9 mouse cellular contexts compared by ENCODE assay signal in genomic region chr14:30943860-30944674, GRCm38 (mm10). TPM values are rescaled to one million over a fixed set of nuclear protein-coding genes. Genes with fewer than 3 reads are reported as not detected.
DNase-seq lines count a peak whose midpoint lies in the region; ATAC-seq and TF ChIP-seq lines count a peak whose summit lies in the region.
"Had no signal": no experiment of that assay in that cellular context is flagged by ENCODE, and none has a peak within 500 bp of the region (broad histone marks: within the 10 kb centered on the region; RNA-seq: fewer than 3 reads in every experiment).

No protein-coding gene starts in this region.

- no peak for ATAC-seq in hindbrain, postnatal 0 days
- no peak for ATAC-seq in hindbrain, embryonic 14.5 days (ENCODE audit: low FRiP score)
- ATAC-seq in erythroblast, adult 5-6 weeks (replicated peaks; ENCODE audit: low FRiP score, poor library complexity, severe bottlenecking), result peak; percentile 37
- ATAC-seq in intestine, embryonic 15.5 days, result peak; percentile 41; the same call in 1 of the 2 replicates

- H3K4me1 ChIP-seq in hindbrain, postnatal 0 days (ENCODE audit: insufficient read depth, low read length), result no peaks in the 10 kb centered on the region
- no peaks in the 10 kb centered on the region for H3K4me1 ChIP-seq in hindbrain, embryonic 14.5 days (replicated peaks; ENCODE audit: control insufficient read depth, insufficient read depth, low read length)
- H3K4me1 ChIP-seq in intestine, embryonic 15.5 days (replicated peaks), result no peaks in the 10 kb centered on the region
- H3K4me1 ChIP-seq in limb, embryonic 10.5 days, result no peaks in the 10 kb centered on the region

- no peak overlapping the region for H3K4me2 ChIP-seq in hindbrain, postnatal 0 days (ENCODE audit: low read depth, low read length)
- no peak overlapping the region for H3K4me2 ChIP-seq in hindbrain, embryonic 14.5 days (replicated peaks)
- no peak overlapping the region for H3K4me2 ChIP-seq in intestine, embryonic 15.5 days (replicated peaks)

- no peak overlapping the region for H3K4me3 ChIP-seq in hindbrain, postnatal 0 days (ENCODE audit: low read length)
- no peak overlapping the region for H3K4me3 ChIP-seq in hindbrain, embryonic 14.5 days (replicated peaks; ENCODE audit: low read length)
- H3K4me3 ChIP-seq in intestine, embryonic 15.5 days (replicated peaks), result no peak overlapping the region
- no peak overlapping the region for H3K4me3 ChIP-seq in limb, embryonic 10.5 days

- H3K27ac ChIP-seq in hindbrain, postnatal 0 days, result no peak overlapping the region
- H3K27ac ChIP-seq in hindbrain, embryonic 14.5 days, result no peak overlapping the region
- no peak overlapping the region for H3K27ac ChIP-seq in intestine, embryonic 15.5 days
- no peak overlapping the region for H3K27ac ChIP-seq in limb, embryonic 10.5 days

- peak; percentile 79 for TF ChIP-seq CTCF in hindbrain, postnatal 0 days (IDR thresholded peaks at IDR 0.05; ENCODE audit: low read depth)

- H3K9ac ChIP-seq in hindbrain, postnatal 0 days (replicated peaks; ENCODE audit: low read length), result no peak overlapping the region
- H3K9ac ChIP-seq in hindbrain, embryonic 14.5 days, result no peak overlapping the region
- H3K9ac ChIP-seq in intestine, embryonic 15.5 days, result no peak overlapping the region

- 62% methylated on average over 11 of the region's 11 CpGs for whole genome bisulfite sequencing in hindbrain, postnatal 0 days
- WGBS in hindbrain, embryonic 14.5 days, result 73% methylated on average over 11 of the region's 11 CpGs
- WGBS in intestine, embryonic 15.5 days, result 63% methylated on average over 11 of the region's 11 CpGs
- 69% methylated on average over 11 of the region's 11 CpGs for WGBS in limb, embryonic 10.5 days

- no peaks in the 10 kb centered on the region for H3K27me3 ChIP-seq in hindbrain, postnatal 0 days (ENCODE audit: insufficient read depth, low read length)
- no peaks in the 10 kb centered on the region for H3K27me3 ChIP-seq in hindbrain, embryonic 14.5 days (ENCODE audit: control insufficient read depth, insufficient read depth, low read length)
- no peaks in the 10 kb centered on the region for H3K27me3 ChIP-seq in intestine, embryonic 15.5 days (replicated peaks)
- H3K27me3 ChIP-seq in limb, embryonic 10.5 days (ENCODE audit: low read depth, poor library complexity, severe bottlenecking), result no peaks in the 10 kb centered on the region

- no peaks in the 10 kb centered on the region for H3K36me3 ChIP-seq in hindbrain, postnatal 0 days (ENCODE audit: insufficient read depth, low read length)
- no peaks in the 10 kb centered on the region for H3K36me3 ChIP-seq in hindbrain, embryonic 14.5 days (replicated peaks; ENCODE audit: control insufficient read depth, insufficient read depth)
- H3K36me3 ChIP-seq in intestine, embryonic 15.5 days, result no peaks in the 10 kb centered on the region
- H3K36me3 ChIP-seq in limb, embryonic 10.5 days, result no peaks in the 10 kb centered on the region

- DNase-seq in hindbrain, postnatal 0 days (ENCODE audit: low spot score), result peak; percentile 49
- no peak for DNase-seq in hindbrain, embryonic 14.5 days (ENCODE audit: low spot score)
- DNase-seq in adrenal gland, adult 2 months, result peak; percentile 87
- DNase-seq in limb, embryonic 10.5 days (ENCODE audit: low spot score), result peak; percentile 67
- peak; percentile 43 to 61 for DNase-seq in monocyte, adult 2 months (ENCODE audit: low read depth in 1 of 2, low spot score in 2 of 2)
- peak; percentile 85 for DNase-seq in testis, postnatal 10 days (ENCODE audit: low spot score)

- no peaks in the 10 kb centered on the region for H3K9me3 ChIP-seq in hindbrain, postnatal 0 days (ENCODE audit: low read length)
- H3K9me3 ChIP-seq in hindbrain, embryonic 14.5 days (ENCODE audit: control insufficient read depth, low read length), result no peaks in the 10 kb centered on the region
- H3K9me3 ChIP-seq in intestine, embryonic 15.5 days, result no peaks in the 10 kb centered on the region
- H3K9me3 ChIP-seq in limb, embryonic 10.5 days (replicated peaks), result no peaks in the 10 kb centered on the region

RNA-seq across cellular contexts. Expression of gene Itih1, which starts 1.0 kb away (rescaled TPM):
- not detected in 2 replicates for total RNA-seq in hindbrain, postnatal 0 days (2014; rRNA removed)
- polyA plus RNA-seq in hindbrain, postnatal 0 days (2015; fragmentation: Nextera tagmentation; extraction: Ambion mirVana), result not detected in 2 replicates
- not detected in 2 replicates for polyA plus RNA-seq in hindbrain, embryonic 14.5 days (2014; fragmentation: Nextera tagmentation; extraction: Ambion mirVana)
- total RNA-seq in adrenal gland, adult 2 months (2021), result 1 to 10 TPM in 1 of 2 experiments, not detected in 1; 2.2 TPM
- 0.37 TPM in 1 of 2 replicates, not detected in the other for polyA plus RNA-seq in adrenal gland, adult 2 months (2012; rRNA removed)
- total RNA-seq in erythroblast, adult 5-6 weeks (2015; ENCODE audit: low replicate concordance), result not detected in 2 replicates
- not detected in 2 replicates for total RNA-seq in erythroblast, adult 5-6 weeks (2017; ENCODE audit: low replicate concordance)
- polyA plus RNA-seq in intestine, embryonic 15.5 days (2015; fragmentation: Nextera tagmentation; extraction: Ambion mirVana), result 0.41 and 1.2 TPM in 2 replicates
- polyA plus RNA-seq in limb, embryonic 10.5 days (2016; fragmentation: Nextera tagmentation; extraction: Ambion mirVana), result not detected in 2 replicates
- polyA plus RNA-seq: erythroblast, embryonic 14.5 days had no signal

RNA-seq across cellular contexts. Expression of gene Nek4, which starts 7.1 kb away (rescaled TPM):
- total RNA-seq in hindbrain, postnatal 0 days (2014; rRNA removed), result 8.4 and 13.3 TPM in 2 replicates
- 11.8 and 12.8 TPM in 2 replicates for polyA plus RNA-seq in hindbrain, postnatal 0 days (2015; fragmentation: Nextera tagmentation; extraction: Ambion mirVana)
- polyA plus RNA-seq in hindbrain, embryonic 14.5 days (2014; fragmentation: Nextera tagmentation; extraction: Ambion mirVana), result 13.4 and 14.1 TPM in 2 replicates
- total RNA-seq in adrenal gland, adult 2 months (2021), result 10 to 100 TPM; 10.2 to 13.3 TPM
- polyA plus RNA-seq in adrenal gland, adult 2 months (2012; rRNA removed), result 5.2 and 5.5 TPM in 2 replicates
- 0.38 and 1.0 TPM in 2 replicates for total RNA-seq in erythroblast, adult 5-6 weeks (2015; ENCODE audit: low replicate concordance)
- 2.5 and 4.3 TPM in 2 replicates for total RNA-seq in erythroblast, adult 5-6 weeks (2017; ENCODE audit: low replicate concordance)
- 8.5 and 9.5 TPM in 2 replicates for polyA plus RNA-seq in intestine, embryonic 15.5 days (2015; fragmentation: Nextera tagmentation; extraction: Ambion mirVana)
- 19.7 and 19.8 TPM in 2 replicates for polyA plus RNA-seq in limb, embryonic 10.5 days (2016; fragmentation: Nextera tagmentation; extraction: Ambion mirVana)

RNA-seq across cellular contexts. Expression of gene Itih3, which starts 20.5 kb away (rescaled TPM):
- total RNA-seq in hindbrain, postnatal 0 days (2014; rRNA removed), result 8.6 and 14.1 TPM in 2 replicates
- polyA plus RNA-seq in hindbrain, postnatal 0 days (2015; fragmentation: Nextera tagmentation; extraction: Ambion mirVana), result 8.2 and 10.1 TPM in 2 replicates
- 2.5 and 3.1 TPM in 2 replicates for polyA plus RNA-seq in hindbrain, embryonic 14.5 days (2014; fragmentation: Nextera tagmentation; extraction: Ambion mirVana)
- total RNA-seq in adrenal gland, adult 2 months (2021), result 1 to 10 TPM in 1 of 2 experiments, under 1 TPM in 1; 0.97 to 2.5 TPM
- 0.18 and 0.19 TPM in 2 replicates for polyA plus RNA-seq in adrenal gland, adult 2 months (2012; rRNA removed)
- total RNA-seq in erythroblast, adult 5-6 weeks (2015; ENCODE audit: low replicate concordance), result not detected in 2 replicates
- total RNA-seq in erythroblast, adult 5-6 weeks (2017; ENCODE audit: low replicate concordance), result not detected in 2 replicates
- 3.2 and 5.1 TPM in 2 replicates for polyA plus RNA-seq in intestine, embryonic 15.5 days (2015; fragmentation: Nextera tagmentation; extraction: Ambion mirVana)
- not detected in 2 replicates for polyA plus RNA-seq in limb, embryonic 10.5 days (2016; fragmentation: Nextera tagmentation; extraction: Ambion mirVana)

RNA-seq across cellular contexts. Expression of gene Glt8d1, which starts 57.1 kb away (rescaled TPM):
- 34.2 and 42.1 TPM in 2 replicates for total RNA-seq in hindbrain, postnatal 0 days (2014; rRNA removed)
- polyA plus RNA-seq in hindbrain, postnatal 0 days (2015; fragmentation: Nextera tagmentation; extraction: Ambion mirVana), result 43.2 and 47.3 TPM in 2 replicates
- polyA plus RNA-seq in hindbrain, embryonic 14.5 days (2014; fragmentation: Nextera tagmentation; extraction: Ambion mirVana), result 59.5 and 64.4 TPM in 2 replicates
- 10 to 100 TPM; 40.9 to 50.7 TPM for total RNA-seq in adrenal gland, adult 2 months (2021)
- polyA plus RNA-seq in adrenal gland, adult 2 months (2012; rRNA removed), result 17.7 and 23.3 TPM in 2 replicates
- 6.9 and 18.6 TPM in 2 replicates for total RNA-seq in erythroblast, adult 5-6 weeks (2015; ENCODE audit: low replicate concordance)
- total RNA-seq in erythroblast, adult 5-6 weeks (2017; ENCODE audit: low replicate concordance), result 5.8 and 6.3 TPM in 2 replicates
- 44.6 and 48.6 TPM in 2 replicates for polyA plus RNA-seq in intestine, embryonic 15.5 days (2015; fragmentation: Nextera tagmentation; extraction: Ambion mirVana)
- polyA plus RNA-seq in limb, embryonic 10.5 days (2016; fragmentation: Nextera tagmentation; extraction: Ambion mirVana), result 28.4 and 38.2 TPM in 2 replicates

RNA-seq across cellular contexts. Expression of gene Spcs1, which starts 57.4 kb away (rescaled TPM):
- 226 and 285 TPM in 2 replicates for total RNA-seq in hindbrain, postnatal 0 days (2014; rRNA removed)
- 426 and 442 TPM in 2 replicates for polyA plus RNA-seq in hindbrain, postnatal 0 days (2015; fragmentation: Nextera tagmentation; extraction: Ambion mirVana)
- 315 and 357 TPM in 2 replicates for polyA plus RNA-seq in hindbrain, embryonic 14.5 days (2014; fragmentation: Nextera tagmentation; extraction: Ambion mirVana)
- 100 to 1,000 TPM; 234 to 254 TPM for total RNA-seq in adrenal gland, adult 2 months (2021)
- polyA plus RNA-seq in adrenal gland, adult 2 months (2012; rRNA removed), result 60.5 and 69.4 TPM in 2 replicates
- 64.6 and 77.6 TPM in 2 replicates for total RNA-seq in erythroblast, adult 5-6 weeks (2015; ENCODE audit: low replicate concordance)
- 28.6 and 29.4 TPM in 2 replicates for total RNA-seq in erythroblast, adult 5-6 weeks (2017; ENCODE audit: low replicate concordance)
- 411 and 423 TPM in 2 replicates for polyA plus RNA-seq in intestine, embryonic 15.5 days (2015; fragmentation: Nextera tagmentation; extraction: Ambion mirVana)
- 259 and 262 TPM in 2 replicates for polyA plus RNA-seq in limb, embryonic 10.5 days (2016; fragmentation: Nextera tagmentation; extraction: Ambion mirVana)

Comparison
In these comparisons a context has a peak if more than half of its experiments do, and no peak if none do; other contexts are left out.
1. ATAC-seq: peak in erythroblast, adult 5-6 weeks (single experiment) and intestine, embryonic 15.5 days (single experiment); none in hindbrain, postnatal 0 days (single experiment) and hindbrain, embryonic 14.5 days (single experiment).